Mouse (Mus musculus): ENCODE measurements around the gene Eif4a2.

The Eif4a2 gene

DNA sequence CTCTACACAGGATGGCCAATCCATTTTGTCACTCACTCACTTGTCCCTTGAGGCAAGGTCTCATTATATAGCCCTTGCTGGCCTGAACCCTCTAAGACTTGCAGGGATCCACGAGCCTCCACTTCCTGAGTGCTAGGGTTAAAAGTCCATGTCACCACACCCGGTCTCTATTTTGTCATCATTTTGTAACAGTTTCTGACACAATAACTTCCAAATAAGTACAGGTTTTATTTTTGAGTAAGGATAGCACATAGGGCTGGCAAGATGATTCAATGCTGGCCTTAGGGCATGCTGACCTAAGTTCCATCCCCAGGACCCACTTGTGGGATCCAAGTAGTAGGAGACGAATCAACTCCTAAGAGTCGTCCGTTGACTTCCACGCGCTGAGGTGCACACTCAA lies 1.1 kb upstream of the Eif4a2 start:
- no peak for DNase-seq

DNA sequence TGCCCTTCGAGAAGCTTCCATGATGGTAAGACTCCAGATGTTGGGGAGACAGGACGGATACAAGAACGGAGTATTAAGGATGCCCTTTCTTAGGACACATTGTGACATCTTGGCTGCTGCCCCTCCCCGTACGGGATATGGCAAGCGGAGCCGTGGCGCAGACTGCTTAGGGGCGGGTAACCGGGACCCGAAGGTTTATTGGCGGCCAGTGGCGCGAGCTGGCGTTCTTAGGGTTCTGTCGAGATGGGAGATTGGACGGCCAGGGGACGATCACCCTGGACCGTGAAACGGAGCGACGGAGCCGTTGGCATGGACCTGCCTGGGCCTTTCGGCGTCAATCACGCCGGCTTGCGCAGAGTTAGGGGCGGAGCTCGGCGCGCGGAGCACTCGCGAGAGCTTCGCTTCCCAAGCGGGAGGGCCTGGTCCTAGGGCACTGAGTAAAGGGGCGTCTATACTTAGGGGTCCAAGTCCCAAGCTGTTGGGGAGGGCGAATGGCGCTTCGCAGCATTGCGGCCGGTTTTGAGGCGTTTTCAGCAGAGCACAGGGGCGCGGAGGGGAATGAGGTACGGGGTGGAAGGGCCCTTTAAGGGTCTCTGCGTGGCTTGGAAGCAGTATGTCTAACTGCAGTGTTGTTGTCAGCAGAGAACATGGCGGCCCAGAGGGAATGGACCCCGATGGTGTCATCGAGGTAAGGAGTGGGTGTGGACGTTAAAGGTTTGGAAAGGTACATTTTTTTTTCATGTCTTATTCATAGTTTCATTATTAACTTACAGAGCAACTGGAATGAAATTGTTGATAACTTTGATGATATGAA lies 909 bp downstream of the Eif4a2 start:
- peak; percentile 80 to 83 for DNase-seq

DNA sequence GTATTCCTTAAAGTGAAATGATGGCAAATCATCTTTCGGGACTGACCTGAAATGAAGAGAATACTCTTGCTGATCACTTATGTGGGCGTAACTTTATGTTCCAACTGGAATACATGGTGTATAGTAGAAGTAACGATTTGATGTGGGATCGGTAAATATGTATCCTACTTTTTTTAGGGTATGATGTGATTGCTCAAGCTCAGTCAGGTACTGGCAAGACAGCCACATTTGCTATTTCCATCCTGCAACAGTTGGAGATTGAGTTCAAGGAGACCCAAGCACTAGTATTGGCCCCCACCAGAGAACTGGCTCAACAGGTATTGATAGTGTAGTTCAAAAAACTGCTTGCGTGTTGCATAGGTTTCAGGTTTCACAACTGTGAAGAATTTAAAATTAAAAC lies 1.7 kb downstream of the Eif4a2 start:
- DNase-seq: no peak

DNA sequence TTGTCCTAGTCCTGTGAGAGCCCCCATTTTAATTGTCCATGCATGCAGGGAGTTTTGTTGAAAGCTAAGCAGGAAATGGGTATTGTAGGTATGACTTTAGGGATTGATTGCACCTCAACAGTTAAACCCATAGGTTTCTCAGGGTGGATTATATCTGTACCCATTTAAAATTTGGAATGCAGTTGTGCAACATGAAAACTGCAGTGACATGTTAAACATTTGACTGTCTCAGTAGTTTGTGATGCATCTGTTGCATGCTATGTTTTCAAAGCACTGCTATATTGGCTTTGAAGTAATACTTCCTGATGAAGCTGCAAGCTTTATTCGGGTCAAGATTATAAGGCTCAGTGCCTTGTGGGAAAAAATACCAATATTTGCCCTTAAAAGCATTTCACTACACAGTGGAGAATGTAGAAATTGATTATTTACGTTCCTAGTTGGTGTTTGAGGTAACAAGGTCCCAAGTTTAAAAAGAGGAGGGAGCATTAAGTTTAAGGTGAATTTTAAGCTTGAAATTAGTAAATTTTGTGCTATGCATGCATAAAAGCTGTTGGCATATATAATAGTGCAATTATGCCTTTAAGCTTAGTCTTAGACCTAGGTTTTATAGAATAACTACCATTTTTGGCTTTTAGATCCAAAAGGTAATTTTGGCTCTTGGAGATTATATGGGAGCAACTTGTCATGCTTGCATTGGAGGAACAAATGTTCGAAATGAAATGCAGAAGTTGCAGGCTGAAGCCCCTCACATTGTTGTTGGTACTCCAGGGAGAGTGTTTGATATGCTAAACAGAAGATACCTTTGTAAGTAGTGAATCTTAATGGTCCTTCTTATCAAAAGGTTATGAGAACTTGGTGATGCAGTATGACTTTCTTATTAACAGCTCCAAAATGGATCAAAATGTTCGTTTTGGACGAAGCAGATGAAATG lies 2.4 kb downstream of the Eif4a2 start:
- DNase-seq: no peak

DNA sequence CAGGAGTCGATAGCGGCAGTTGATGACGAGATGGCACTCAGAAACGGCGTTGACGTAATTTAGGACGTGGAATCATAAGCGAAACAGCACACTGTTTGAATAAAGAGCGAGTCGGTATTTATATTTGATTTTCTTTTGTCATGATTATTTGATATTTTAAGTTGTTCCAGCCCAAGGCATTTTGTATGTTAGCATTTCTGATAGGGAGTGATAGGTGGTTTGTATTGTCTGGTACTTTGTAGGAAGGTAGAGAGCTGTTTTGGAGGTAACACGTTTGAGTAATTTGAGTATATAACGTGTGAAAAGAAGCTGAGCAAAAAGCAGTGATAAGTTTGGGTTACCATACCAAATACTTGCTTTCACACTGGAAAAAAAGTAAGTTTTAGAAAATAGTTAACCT lies 5.1 kb downstream of the Eif4a2 start:
- no peak for DNase-seq

DNA sequence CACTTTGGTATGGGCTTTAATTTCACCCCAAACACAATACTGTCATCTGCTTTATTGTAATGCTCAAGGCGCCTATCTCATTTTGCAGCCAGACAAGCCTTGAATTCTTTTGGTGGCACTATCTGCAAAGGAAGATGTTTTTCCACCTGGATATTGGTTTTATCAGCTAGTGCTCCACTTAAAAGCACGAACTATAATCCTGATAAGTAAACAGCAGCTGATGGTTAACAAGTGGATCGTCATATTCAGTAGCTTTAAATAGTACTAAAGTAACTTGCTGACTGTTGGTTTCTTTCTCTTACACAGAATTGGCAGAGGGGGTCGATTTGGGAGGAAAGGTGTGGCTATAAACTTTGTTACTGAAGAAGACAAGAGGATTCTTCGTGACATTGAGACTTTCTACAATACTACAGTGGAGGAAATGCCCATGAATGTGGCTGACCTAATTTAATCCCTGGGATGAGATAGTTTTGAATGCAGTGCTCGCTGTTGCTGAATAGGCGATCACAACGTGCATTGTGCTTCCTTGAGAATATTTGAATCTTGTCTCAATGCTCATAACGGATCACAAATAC lies 5.7 kb downstream of the Eif4a2 start:
- no peak for DNase-seq

DNA sequence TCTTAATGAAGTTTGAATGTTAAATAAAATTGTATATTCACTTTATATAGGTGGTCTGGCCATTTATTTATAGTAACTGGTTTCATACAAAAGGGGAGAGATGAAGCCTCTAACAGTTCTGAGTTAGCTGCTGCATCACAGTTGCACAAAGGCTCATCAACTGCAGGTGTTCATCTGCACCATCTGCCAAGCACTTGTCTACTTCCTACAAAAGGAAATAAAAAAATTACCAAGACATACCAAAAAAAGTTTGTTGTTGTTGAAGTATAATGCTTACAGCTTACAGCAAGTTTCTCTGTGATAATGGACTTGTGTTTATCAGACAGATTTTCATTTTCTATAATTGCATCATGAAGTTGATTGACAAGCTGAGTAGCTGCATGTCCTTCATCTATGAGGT lies 6.7 kb downstream of the Eif4a2 start:
- DNase-seq: no peak

DNA sequence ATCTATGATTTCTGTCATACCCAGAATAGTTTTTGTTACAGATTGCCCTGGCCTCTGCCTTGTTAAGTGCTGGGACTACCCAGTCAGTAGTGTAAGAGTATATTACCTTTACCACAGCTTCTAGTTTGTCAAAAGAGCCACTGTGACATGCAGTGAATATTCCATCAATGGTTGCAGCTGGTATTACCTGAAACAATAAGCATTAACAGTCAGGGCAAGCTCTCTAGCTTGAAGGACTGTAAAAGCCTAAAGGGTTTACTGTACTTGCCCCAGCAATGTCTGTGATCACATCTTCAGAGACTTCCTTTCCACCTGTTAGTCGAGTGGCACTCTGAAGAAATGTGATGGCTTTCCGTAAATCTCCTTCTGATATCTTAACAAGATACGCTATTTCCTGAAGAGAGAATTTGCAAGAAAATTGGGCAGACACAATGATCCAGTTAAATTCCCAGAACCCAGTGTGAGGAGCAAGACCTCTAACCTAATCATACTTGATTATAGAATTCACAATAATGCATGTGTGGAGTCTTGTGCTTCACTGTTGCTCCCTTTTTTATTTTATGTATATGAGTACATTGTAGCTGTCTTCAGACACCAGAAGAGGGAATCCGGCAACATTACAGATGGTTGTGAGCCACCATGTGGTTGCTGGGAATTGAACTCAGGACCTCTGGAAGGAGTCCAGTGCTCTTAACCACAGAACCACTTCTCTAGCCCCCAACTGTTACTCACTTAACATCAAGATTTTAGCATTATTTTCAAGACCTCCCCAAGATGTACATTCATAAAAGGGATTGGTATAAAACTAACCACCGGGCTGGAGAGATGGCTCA lies 7.3 kb downstream of the Eif4a2 start:
- DNase-seq: no peak

DNA sequence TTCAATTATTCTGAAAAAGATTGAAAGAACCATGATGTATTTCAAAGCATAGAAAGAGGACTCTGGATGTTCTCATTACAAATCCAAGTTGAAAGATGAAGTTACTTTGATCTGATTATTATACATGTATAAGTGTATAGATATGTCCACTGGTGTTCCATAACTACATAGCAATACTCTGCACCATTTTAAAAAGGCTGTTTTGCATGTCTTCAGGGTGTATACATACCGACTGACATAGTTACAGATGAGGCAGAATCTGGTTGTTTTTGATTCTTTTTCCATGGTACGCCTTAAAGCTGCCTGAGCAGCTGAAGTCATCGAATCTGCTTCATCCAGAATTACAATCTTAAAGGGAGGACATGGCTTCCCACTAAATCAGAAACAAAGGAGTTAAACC lies 8.2 kb downstream of the Eif4a2 start:
- DNase-seq: no peak

DNA sequence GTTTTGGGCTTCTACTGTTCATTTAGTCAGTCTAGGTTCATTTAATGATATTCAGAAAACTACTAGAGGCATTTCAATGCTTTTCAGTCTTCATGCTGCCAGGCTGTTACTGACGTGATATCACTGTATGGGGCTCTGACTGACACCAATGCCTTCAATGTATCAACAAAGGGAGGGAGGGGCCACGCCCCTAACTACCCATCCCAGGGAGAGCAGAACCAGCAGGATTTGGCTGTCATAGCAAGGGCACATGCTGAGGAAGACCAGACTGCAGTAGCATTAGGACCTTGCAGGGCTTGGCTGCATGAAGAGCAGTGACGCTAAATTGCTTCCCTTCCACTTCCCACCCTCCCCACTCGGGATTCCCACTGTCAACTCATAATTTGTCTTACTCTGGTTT lies 9.9 kb downstream of the Eif4a2 start:
- DNase-seq: no peak

DNA sequence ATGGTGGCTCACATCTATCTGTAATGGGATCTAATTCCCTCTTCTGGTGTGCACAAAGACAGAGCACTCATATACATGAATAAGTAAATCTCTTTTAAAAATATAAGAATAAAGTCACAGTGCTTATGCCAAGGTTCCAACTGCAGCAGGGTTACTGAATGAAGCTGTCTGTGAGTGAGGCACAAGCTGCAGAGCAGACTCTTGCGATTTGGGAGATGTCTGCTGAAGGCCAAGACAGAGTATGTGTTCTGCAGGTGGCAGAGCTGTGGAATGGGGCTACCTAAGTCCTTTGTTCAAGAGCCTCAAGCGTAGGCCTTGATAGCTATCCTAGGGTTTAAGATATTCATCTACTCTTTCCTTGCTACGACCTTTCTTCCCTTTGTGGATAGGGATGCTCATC lies 15.2 kb downstream of the Eif4a2 start:
- DNase-seq: no peak

DNA sequence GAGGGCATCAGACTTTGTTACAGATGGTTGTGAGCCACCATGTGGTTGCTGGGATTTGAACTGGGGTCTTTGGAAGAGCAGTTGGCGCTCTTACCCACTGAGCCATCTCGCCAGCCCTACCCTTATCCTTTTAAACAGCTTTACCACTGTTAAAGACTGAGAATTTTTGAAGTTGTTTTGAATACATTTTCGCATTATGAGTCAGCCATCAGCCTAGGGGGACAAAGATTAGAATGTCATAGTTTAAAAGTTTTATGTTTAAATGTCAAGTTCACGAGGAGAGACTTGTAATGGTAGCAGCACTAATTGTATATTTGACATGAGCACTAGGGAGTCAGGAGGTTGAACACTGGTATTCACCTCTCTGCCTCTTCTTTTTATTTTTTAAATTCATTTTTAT lies 15.9 kb downstream of the Eif4a2 start:
- DNase-seq: no peak

DNA sequence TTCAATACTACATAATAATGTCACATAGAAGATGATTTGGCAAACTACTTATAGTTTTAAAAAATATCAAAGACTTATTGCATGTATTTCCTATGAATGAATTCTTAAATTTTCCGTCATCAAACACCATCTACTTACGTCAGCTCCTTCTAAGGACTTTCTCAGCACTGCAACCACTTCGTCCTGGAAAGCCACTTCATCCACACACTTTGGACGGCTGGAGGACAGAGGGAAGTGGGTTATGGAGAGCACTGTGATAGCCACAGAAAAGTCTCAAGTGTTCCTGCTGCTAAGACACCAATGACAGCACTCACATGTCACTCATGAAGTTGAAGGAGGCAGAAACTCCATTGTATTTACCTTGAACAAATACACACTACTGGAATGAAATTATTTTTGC lies 17.2 kb downstream of the Eif4a2 start:
- DNase-seq: no peak

DNA sequence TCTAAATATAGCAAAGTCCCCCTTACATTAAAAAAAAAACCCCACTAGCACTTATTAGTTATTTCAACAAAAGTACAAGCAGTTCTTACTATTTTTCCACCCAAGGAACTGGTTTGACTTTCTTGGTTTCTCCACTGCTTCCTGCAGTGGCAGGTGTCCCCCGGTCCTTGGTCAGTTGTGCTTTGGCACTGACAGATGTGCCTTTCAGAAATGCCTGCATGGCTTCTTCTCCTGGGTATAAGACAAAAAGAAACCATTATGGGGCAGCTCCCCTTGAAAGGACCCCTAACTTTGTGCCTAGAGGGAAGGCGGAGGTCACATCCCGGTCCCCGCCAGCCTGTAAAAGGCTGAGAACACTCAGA lies 20.0 kb downstream of the Eif4a2 start:
- DNase-seq: no peak

DNA sequence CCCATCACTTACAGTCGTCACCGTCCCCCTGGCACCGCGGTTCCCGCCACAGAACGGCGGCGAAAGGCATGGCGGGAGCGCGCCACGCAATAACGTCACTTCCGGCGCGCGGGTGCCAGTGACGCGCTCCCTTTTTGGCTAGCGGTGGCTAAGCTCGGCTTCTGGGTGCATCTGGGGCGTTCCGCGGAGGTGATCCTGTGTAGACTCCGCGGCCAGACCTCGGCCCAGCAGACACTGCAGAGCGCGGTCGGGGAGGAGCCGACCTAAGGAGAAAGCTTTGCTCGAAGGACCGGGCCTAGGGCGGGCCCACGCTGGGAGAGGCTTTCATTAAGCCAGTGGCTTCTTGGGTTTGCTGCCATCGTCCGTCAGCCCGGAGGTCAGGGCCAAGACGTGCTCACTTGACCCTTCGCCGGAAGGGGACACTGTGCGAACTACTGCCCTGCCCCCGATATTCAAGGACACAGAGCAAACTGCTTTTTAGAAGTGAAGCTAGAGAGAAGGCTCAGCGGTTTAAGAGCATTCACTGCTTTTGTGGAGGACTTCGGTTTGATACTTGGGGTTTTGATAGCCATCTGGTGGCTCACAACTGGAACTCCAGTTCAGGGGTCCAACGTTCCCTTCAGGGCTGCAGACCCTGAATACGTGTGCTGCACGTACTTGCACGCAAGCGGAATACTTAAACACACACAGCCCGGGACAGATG lies 20.6 kb downstream of the Eif4a2 start, which contains the start of gene Rfc4:
Gene Rfc4 (minus strand): TSS at position 65 of the 703 bp plus-strand sequence.
- DNase-seq: peak; percentile 94 to 96

DNA sequence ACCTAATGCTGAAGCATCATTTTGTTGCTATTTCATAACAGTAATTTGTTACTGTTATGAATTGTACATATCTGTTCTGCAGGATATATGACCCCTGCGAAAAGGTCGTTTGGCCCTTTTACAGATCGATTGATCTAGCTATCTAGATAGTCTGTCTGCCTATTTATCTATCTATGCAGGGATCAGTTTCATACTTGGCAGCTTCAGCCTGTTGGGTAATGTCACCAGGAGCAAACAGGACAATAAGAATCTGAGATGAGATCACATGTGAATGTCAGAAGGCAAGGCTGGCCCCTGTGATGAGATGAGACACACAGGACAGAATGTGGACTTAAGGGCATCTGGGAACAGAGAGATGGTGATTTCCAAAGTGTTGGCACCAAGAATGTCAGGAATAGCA lies 23.1 kb downstream of the Eif4a2 start:
- no peak for DNase-seq

DNA sequence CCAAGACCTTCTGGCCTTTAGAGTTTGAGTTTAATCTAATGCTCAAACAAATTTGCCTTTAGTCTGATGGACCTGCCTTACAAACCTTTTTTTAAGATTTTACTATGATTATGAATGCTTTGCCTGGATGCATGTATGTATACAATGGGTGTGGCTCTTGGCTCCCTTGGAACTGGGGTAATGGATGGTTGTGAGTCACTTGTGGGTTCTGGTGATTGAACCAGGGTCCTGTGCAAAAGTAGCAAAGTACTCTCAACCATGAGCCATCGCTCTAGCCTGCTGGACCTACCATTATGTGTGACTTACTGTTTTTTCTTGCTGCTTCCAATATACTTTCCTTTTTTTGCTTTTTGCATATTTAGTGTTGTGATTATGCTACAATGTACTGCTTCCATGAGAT lies 25.1 kb downstream of the Eif4a2 start:
- no peak for DNase-seq

DNA sequence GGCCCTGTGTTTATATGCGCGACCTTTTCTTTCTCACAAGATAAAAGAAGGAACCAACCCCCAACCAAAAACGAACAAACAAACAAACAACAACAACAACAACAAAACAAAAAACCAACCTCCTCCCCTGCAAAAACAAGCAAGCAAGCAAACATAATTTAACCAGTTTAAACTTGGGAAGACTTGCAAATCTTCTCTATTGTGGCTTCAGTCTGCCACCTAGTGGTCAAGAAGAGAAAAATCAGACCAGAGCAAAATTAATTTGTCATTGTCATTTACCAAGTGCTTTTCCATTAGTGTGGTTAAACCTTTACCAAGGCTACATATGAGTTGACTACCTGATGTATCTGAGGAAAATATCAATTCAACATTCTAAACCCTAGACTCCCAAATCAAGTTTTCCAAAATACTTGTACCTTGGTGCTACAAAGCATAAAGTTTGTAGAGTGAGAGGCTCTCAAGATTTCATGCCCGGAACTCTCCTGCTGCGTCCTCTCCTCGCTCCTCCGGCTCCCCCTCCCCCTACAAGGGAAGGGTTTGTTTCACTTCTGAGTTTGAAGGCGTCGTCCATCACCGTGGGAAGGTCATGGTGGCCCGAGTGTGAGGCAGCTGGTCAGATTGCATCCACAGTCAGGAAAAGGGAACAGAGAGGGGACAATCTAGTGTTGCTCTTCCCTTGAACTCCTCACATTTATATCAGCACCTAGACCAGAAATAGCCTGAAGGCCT lies 28.3 kb downstream of the Eif4a2 start:
- DNase-seq: peak in 1 of 2 experiments; percentile 12

DNA sequence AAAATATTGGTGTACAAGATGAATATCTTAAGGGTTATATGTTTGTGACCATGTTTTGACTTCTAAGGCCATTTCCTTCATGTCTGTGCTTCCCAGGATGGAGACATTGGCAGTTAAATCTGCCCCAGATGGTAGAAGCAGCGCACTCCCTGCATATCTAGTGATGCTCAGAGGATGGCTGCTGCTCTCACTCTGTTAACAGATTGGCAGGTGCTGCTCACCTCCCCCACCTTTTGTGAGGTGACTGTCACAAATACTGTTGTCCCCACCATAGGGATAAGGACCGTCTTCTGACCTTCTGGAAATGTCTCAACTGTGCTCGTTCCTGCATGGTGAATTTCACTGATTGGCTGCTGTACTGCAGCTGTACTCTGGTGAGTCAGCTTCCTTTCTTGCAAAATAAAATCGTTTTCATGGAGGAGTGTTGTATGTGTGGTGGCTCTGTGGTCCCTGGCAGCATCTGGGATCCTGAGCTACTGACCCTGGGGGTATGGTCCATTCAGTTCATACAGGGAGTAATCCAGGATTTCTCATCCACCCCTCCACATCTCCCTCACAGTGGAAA lies 29.2 kb downstream of the Eif4a2 start:
- no peak for DNase-seq

DNA sequence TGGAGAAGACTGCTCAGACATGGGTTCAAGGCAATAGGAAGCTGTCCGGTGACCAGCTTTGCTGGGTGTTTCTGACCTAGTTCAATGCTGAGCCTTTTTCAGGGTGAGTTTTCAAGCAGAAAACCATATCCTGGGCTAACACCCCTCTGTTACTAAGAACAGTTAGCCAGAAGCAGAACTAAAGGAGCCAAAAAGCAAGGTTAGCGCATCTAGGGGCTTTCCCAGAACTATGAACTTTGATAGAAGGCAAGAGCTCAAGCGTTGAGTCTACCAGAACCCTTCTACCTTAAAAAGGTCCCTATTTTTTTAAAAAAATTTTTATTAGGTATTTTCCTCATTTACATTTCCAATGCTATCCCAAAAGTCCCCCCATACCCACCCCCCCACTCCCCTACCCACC lies 33.7 kb downstream of the Eif4a2 start:
- DNase-seq: no peak

DNA sequence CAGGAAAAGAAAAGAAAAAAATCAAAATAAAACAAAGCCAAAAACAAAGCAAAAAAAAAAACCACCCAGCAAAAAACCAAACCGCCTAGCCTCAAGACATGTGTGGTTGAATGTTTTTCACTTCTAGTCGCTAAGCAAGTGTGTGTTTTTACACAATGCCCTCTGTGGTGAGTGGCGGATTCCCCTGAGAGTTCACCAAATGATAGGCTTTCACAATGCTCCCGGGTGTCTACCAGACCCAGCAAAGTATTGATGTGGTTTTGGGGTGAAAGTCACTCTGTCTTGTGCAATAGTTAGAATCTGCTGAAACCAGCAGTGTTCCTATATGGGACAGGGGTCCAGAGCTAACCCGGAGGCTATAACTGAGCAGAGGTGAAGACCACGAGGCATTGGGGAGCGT lies 37.1 kb downstream of the Eif4a2 start:
- DNase-seq: no peak

Data from cerebellum, postnatal 36 days (tissue).